Mouse (Mus musculus) heart, embryonic 16.5 days (tissue): ENCODE data around the gene Isg20. TPM values are rescaled to one million over a fixed set of nuclear protein-coding genes. Genes with fewer than 3 reads are reported as not detected.
A peak's percentile ranks its signal among the peaks of the same experiment; 100 is the strongest.

Experiments
- ATAC-seq: fragments of 200-750 bp; cut with Nextera tagmentation; replicated peaks from 2 replicates; pipeline ENCODE4 v1.8.0; 2017; ENCODE audit warnings: moderate number of reproducible peaks; ENCODE audit not compliant: insufficient read depth, low FRiP score; ENCODE audit errors: extremely low read depth
- H3K27ac ChIP-seq: fragments of 300-500 bp; sonication (generic); 2 replicates; pipeline ENCODE4 v1.5.1; 2014; ENCODE audit warnings: mild to moderate bottlenecking, low read length, control low read depth, moderate library complexity
- H3K27me3 ChIP-seq: fragments of 300-500 bp; sonication (generic); 2 replicates; pipeline ENCODE4 v1.6.1; 2014; ENCODE audit warnings: low read length, mixed read lengths; ENCODE audit not compliant: control insufficient read depth, insufficient read depth
- H3K36me3 ChIP-seq: fragments of 300-500 bp; sonication (generic); 2 replicates; pipeline ENCODE4 v1.6.1; 2014; ENCODE audit not compliant: control insufficient read depth, insufficient read depth
- H3K4me1 ChIP-seq: fragments of 300-500 bp; sonication (generic); 2 replicates; pipeline ENCODE4 v1.6.1; 2014; ENCODE audit warnings: low read length, mixed read lengths; ENCODE audit not compliant: control insufficient read depth, insufficient read depth
- H3K4me2 ChIP-seq: fragments of 300-500 bp; sonication (generic); 2 replicates; pipeline ENCODE4 v1.6.1; 2014; ENCODE audit warnings: low read depth, mild to moderate bottlenecking, control low read depth, low read length
- H3K4me3 ChIP-seq: fragments of 300-500 bp; sonication (generic); 2 replicates; pipeline ENCODE4 v1.5.1; 2014; ENCODE audit warnings: mild to moderate bottlenecking, control low read depth, low read length
- H3K9ac ChIP-seq: fragments of 300-500 bp; sonication (generic); 2 replicates; pipeline ENCODE4 v1.6.1; 2014; ENCODE audit warnings: low read length, control low read depth
- H3K9me3 ChIP-seq: fragments of 300-500 bp; sonication (generic); replicated peaks from 2 replicates; pipeline ENCODE4 v1.6.1; 2016; ENCODE audit warnings: low read length; ENCODE audit not compliant: control insufficient read depth
- WGBS: fragments of 180-500 bp; shearing (Covaris S2); extraction: QIAGEN DNeasy Blood & Tissue Kit; methylation state at CpG from one replicate; pipeline ENCODE4 v1.1.7; 2014; 5-methylcytosine and 5-hydroxymethylcytosine counted together
- polyA plus RNA-seq: library from polyadenylated mRNA; unstranded; fragments of >200 nt; fragmentation: Nextera tagmentation; extraction: Ambion mirVana; gene quantifications from 2 replicates; pipeline ENCODE4 v1.2.1, GENCODE M21; 2015

Gene Isg20
- polyA plus RNA-seq, 1 experiment from 2014 or later, result 22.5 TPM

DNA sequence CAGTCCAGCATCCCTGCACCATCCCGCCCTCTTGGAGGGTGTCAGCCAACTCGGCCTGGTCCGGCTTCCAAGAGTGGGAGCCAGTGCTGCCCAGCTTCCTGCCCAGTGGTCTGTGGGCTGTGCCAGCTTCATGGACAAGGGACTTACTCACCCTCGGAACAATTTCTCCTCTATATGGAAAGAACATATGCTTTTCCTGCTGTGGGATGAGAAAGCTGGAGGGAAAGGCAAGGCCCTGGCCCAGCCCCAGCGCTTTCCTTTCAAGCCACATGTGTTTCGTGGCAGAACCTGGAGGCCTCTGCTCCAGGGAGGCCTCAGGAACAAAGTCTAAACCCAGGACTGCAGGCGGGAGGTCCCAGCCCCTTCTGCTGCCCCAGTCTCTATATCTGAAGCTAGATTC is 12.5 kb downstream of the Isg20 start:
- H3K27me3 ChIP-seq, result peaks cover 3% of the 10 kb centered on the region; the same call in 1 of the 2 replicates
- no peaks in the 10 kb centered on the region for H3K36me3 ChIP-seq
- no peak for ATAC-seq
- H3K4me3 ChIP-seq, result no peak overlapping the region
- no peak overlapping the region for H3K27ac ChIP-seq
- H3K4me1 ChIP-seq, result no peaks in the 10 kb centered on the region
- no peak overlapping the region for H3K4me2 ChIP-seq
- no peak overlapping the region for H3K9ac ChIP-seq
- H3K9me3 ChIP-seq, result no peaks in the 10 kb centered on the region
- 73% methylated on average over 7 of the region's 7 CpGs for WGBS

DNA sequence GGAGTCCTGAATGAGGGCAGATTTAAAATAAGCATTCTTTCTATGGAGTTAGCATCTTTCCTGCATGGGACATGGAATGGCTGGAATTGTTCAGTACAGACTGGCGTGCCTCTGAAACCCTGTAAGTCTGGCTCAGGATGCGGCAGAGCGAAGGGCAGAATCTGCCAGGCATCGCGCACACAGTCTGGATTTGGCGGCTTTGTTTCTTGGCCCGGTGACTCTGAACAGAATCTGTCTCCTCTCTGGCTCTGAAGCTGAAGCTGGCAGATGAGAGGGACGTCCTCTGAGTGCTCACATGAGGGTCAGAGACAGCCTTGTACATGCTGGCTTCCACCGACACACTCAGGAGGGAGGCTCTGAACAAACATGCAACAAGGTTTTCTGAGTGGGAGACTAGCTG is 12.9 kb downstream of the Isg20 start:
- Histone ChIP-seq H3K4me2 (no peak overlapping the region), H3K36me3 (no peaks in the 10 kb centered on the region), H3K27me3 (peaks cover 3% of the 10 kb centered on the region; the same call in 1 of the 2 replicates), H3K27ac (no peak overlapping the region), H3K9me3 (no peaks in the 10 kb centered on the region), H3K4me3 (no peak overlapping the region), H3K4me1 (no peaks in the 10 kb centered on the region), H3K9ac (no peak overlapping the region)
- no peak for ATAC-seq
- 80% methylated on average over 9 of the region's 9 CpGs for WGBS

DNA sequence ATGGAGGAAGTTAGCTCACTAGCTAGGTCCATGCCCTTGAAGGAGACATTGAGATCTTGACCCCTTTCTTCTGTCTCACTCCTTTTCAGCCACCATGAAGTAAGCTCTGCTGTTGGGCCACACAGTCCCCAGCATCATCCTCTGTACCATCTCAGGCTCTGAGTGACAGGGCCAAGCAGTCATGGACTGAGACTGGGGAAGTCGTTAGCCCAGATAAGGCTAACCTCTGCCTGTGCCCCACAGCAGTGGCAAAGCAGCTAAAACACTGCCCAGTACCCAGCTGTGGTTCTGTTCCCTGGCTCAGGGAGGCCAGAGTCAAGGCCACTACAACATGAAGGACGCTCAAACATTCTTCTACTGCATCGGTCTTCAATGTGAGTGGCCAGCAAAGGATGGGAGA is 14.0 kb downstream of the Isg20 start:
- Histone ChIP-seq H3K9ac (no peak overlapping the region), H3K4me3 (no peak overlapping the region), H3K27ac (no peak overlapping the region), H3K4me1 (no peaks in the 10 kb centered on the region), H3K4me2 (no peak overlapping the region), H3K27me3 (peaks cover 3% of the 10 kb centered on the region; the same call in 1 of the 2 replicates), H3K9me3 (no peaks in the 10 kb centered on the region), H3K36me3 (no peaks in the 10 kb centered on the region)
- no peak for ATAC-seq
- 67% methylated on average over 3 of the region's 3 CpGs for WGBS

DNA sequence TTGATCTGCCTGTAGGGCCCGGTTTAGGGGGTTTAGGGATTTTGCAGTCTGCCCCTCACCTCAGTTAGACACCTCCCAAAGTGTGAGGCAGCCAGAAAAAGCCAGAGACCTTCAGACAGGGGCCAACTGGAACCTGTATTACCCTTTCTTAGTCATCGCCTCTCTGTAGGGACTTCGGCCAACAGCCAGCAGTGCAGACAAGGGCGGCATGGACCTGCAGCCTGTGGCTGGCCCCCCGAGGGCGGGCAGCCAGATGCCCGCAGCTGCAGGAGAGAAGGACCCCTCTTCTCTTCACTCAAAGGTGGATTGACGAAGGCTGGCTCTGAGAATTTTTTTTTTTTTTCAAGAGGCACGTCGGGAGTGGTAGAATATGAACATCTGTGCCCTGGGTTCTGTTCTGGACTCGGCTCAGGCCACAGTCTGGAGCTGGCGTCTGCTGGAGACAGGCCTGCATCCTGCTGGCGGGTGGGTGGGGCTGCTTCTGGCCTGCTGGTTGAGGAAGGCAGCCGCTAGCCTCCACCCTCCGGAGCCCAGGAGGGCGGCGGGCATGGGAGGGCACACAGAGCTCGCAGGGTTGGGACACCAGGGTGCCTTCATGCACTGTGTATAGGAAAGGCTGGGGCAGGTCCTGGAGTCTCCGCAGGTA is 25.9 kb downstream of the Isg20 start:
- Histone ChIP-seq H3K9me3 (no peaks in the 10 kb centered on the region), H3K27me3 (no peaks in the 10 kb centered on the region), H3K36me3 (no peaks in the 10 kb centered on the region), H3K9ac (no peak overlapping the region), H3K4me3 (no peak overlapping the region), H3K4me1 (no peaks in the 10 kb centered on the region), H3K27ac (no peak overlapping the region), H3K4me2 (no peak overlapping the region)
- 57% methylated on average over 19 of the region's 19 CpGs for WGBS
- ATAC-seq, result no peak

DNA sequence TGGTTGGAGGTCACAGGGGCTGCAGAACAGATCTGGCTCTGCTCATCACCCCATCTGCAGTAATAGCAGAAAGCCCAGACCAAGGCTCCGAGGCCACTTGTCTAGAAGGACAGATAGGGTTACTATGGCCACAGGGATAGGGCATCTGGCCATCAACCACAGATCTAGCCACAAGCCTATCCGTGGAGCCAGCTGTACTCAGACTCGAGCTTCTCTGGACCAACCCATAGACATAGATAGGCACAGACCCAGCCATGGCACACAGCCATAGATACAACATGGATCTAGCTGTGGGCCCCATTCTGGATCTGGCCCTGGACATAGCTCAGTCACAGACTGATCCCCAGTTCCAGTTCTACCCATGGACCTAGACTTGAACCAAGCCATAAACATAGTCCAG is 27.7 kb downstream of the Isg20 start:
- Histone ChIP-seq H3K36me3 (no peaks in the 10 kb centered on the region), H3K27ac (no peak overlapping the region), H3K9ac (no peak overlapping the region), H3K4me3 (no peak overlapping the region), H3K4me1 (no peaks in the 10 kb centered on the region), H3K27me3 (0 out of 2 replicates have a peak, but pooled peaks cover 2% of the 10 kb centered on the region), H3K4me2 (no peak overlapping the region), H3K9me3 (no peaks in the 10 kb centered on the region)
- ATAC-seq, result no peak
- 59% methylated on average over 3 of the region's 3 CpGs for WGBS

DNA sequence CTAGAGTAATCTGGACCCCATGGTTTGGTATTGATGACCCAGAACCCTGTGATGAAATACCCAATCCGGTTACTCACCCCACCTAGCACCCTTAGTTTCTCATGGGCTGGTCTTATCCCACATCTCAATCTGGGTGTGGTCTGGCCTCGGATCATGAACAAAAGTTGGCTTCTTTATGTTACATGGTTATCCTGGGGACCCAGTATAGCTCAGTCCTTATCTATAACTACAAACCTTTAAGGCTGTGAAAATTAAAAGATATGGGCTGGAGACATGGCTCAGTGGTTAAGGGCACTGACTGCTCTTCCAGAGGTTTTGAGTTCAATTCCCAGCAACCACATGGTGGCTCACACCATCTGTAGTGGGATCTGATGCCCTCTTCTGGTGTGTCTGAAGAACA is 29.3 kb downstream of the Isg20 start:
- Histone ChIP-seq H3K9ac (no peak overlapping the region), H3K27ac (no peak overlapping the region), H3K36me3 (no peaks in the 10 kb centered on the region), H3K4me2 (no peak overlapping the region), H3K4me3 (no peak overlapping the region), H3K27me3 (0 out of 2 replicates have a peak, but pooled peaks cover 2% of the 10 kb centered on the region), H3K4me1 (no peaks in the 10 kb centered on the region), H3K9me3 (no peaks in the 10 kb centered on the region)
- 81% methylated on average over 2 of the region's 2 CpGs for WGBS
- ATAC-seq, result no peak

DNA sequence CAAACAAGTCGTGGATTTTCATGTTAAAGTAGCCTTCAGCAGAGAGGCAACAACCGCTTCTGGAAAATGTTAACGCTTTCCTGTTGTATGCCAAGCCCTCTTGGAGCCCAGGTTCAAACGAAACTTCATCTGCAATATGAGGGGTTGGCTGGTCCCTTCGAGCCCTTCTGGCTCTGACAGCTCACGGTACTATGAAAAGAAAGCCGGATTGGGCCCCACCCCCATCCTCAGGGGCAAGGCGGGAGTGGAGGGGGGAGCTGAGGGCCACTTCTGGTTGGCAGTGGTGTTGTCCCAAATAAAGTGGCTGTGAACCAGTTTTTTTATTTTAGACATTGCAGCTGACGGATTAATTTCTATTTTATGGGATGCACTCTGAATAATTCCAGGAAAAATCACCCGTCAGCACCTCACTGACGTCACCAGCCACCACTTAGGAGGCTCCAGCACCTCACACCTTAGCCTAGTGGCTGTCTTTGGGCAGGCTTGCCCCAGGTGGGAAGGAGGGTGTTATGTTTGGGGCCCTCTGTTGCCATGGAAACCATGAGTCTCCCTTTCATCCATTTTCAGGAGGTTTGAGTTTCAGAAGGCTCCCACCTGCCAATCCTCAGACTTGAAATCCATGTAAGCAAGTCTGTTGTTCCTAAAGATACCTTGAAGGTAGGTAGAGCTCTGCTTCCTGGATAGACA is 40.8 kb downstream of the Isg20 start:
- H3K4me3 ChIP-seq, result no peak overlapping the region
- H3K4me1 ChIP-seq, result no peaks in the 10 kb centered on the region
- H3K27me3 ChIP-seq, result no peaks in the 10 kb centered on the region
- peak overlapping the region; percentile 31 for H3K4me2 ChIP-seq
- no peaks in the 10 kb centered on the region for H3K36me3 ChIP-seq
- H3K9ac ChIP-seq, result no peak overlapping the region
- no peak for ATAC-seq
- H3K27ac ChIP-seq, result no peak overlapping the region
- H3K9me3 ChIP-seq, result no peaks in the 10 kb centered on the region
- WGBS, result 28% methylated on average over 11 of the region's 11 CpGs

DNA sequence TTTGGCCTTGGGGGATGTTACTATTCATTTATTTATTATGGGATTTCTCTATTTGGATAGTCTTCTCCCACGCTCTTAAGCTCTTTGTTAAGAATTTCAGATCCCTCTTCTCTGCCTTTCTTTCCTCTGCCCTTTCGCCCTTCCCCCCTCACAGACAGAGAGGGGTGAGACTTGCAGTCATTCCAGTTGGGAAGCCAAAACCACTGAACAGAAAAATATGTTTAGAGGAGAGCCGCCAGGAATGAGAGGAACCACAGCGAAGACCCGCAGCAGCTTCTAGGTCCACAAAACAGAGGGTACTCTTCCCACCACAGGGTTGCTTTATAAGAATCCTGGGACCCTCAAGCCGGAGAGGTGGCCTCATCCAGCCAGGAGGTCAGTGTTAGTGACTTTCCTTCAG is 41.4 kb downstream of the Isg20 start:
- Histone ChIP-seq H3K27me3 (no peaks in the 10 kb centered on the region), H3K4me2 (no peak overlapping the region)

DNA sequence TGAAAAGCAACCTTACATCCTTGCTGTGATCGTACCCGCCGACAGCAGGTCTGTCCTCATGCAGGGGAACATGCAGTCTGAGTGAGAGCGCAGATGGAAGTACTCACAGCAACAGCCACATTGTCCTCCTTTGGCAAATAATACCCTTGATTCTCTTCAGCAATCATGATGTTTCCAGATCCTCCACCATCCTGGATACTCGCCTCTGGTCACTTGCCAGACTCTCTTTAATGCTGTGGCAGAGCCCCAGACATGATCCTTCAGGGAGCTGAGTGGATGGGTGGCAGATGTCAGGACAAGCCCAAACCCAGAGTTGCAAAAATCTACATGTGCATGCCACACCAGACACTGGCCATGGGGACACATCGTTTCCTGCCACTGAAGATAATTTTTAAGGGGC is 41.9 kb downstream of the Isg20 start:
- ATAC-seq, result no peak
- H3K9ac ChIP-seq, result no peak overlapping the region
- H3K4me3 ChIP-seq, result no peak overlapping the region
- no peaks in the 10 kb centered on the region for H3K9me3 ChIP-seq
- no peaks in the 10 kb centered on the region for H3K27me3 ChIP-seq
- H3K27ac ChIP-seq, result no peak overlapping the region
- H3K4me2 ChIP-seq, result no peak overlapping the region
- no peaks in the 10 kb centered on the region for H3K4me1 ChIP-seq
- 89% methylated on average over 6 of the region's 6 CpGs for WGBS
- no peaks in the 10 kb centered on the region for H3K36me3 ChIP-seq

More for the DNA sequence above, 41.4 kb downstream of the Isg20 start:
- ATAC-seq, result no peak
- Histone ChIP-seq H3K4me1 (no peaks in the 10 kb centered on the region), H3K36me3 (no peaks in the 10 kb centered on the region), H3K9me3 (no peaks in the 10 kb centered on the region), H3K4me3 (no peak overlapping the region), H3K27ac (no peak overlapping the region), H3K9ac (no peak overlapping the region)
- 77% methylated on average over 6 of the region's 6 CpGs for WGBS
